ENCODE assay signal across 8 mouse cellular contexts in genomic region chr11:96345220-96345892, GRCm38 (mm10). TPM values are rescaled to one million over a fixed set of nuclear protein-coding genes. Genes with fewer than 3 reads are reported as not detected.
DNase-seq lines count a peak whose midpoint lies in the region; ATAC-seq lines count a peak whose summit lies in the region.

No protein-coding gene starts in this region.

- ATAC-seq in forebrain, embryonic 14.5 days, result no peak
- ATAC-seq in neural tube, embryonic 11.5 days (ENCODE audit: insufficient read depth, low FRiP score, low TSS enrichment), result no peak
- ATAC-seq in stomach, embryonic 16.5 days (ENCODE audit: insufficient read depth, low FRiP score), result no peak

- no peak overlapping the region for H3K27ac ChIP-seq in forebrain, embryonic 10.5 days
- H3K27ac ChIP-seq in forebrain, embryonic 14.5 days (ENCODE audit: low read depth, low read length), result no peak overlapping the region
- peak overlapping the region; percentile 100 for H3K27ac ChIP-seq in neural tube, embryonic 11.5 days (ENCODE audit: low read depth, low read length)
- peak overlapping the region; percentile 80 for H3K27ac ChIP-seq in limb, embryonic 10.5 days
- H3K27ac ChIP-seq in stomach, embryonic 16.5 days (ENCODE audit: low read length), result peak overlapping the region; percentile 93

- H3K9me3 ChIP-seq in forebrain, embryonic 10.5 days, result no peaks in the 10 kb centered on the region
- H3K9me3 ChIP-seq in forebrain, embryonic 14.5 days (replicated peaks; ENCODE audit: control insufficient read depth, low read length), result no peaks in the 10 kb centered on the region
- H3K9me3 ChIP-seq in neural tube, embryonic 11.5 days (ENCODE audit: control insufficient read depth, low read length), result no peaks in the 10 kb centered on the region
- H3K9me3 ChIP-seq in limb, embryonic 10.5 days (replicated peaks), result no peaks in the 10 kb centered on the region
- no peaks in the 10 kb centered on the region for H3K9me3 ChIP-seq in stomach, embryonic 16.5 days (replicated peaks; ENCODE audit: control insufficient read depth, low read length)

- H3K4me3 ChIP-seq in forebrain, embryonic 10.5 days, result peak overlapping the region; percentile 22; the same call in 1 of the 2 replicates
- no peak overlapping the region for H3K4me3 ChIP-seq in forebrain, embryonic 14.5 days (ENCODE audit: low read depth, low read length)
- peak overlapping the region; percentile 41 for H3K4me3 ChIP-seq in neural tube, embryonic 11.5 days (ENCODE audit: low read depth, low read length)
- H3K4me3 ChIP-seq in limb, embryonic 10.5 days, result peak overlapping the region; percentile 55
- peak overlapping the region; percentile 37 for H3K4me3 ChIP-seq in stomach, embryonic 16.5 days (replicated peaks; ENCODE audit: low read length)

- 1% methylated on average over 39 of the region's 56 CpGs for WGBS in forebrain, embryonic 10.5 days
- under 1% methylated on average over 47 of the region's 56 CpGs for WGBS in forebrain, embryonic 14.5 days
- WGBS in neural tube, embryonic 11.5 days, result 1% methylated on average over 39 of the region's 56 CpGs
- 1% methylated on average over 37 of the region's 56 CpGs for WGBS in limb, embryonic 10.5 days
- 5% methylated on average over 38 of the region's 56 CpGs for WGBS in stomach, embryonic 16.5 days

- H3K4me2 ChIP-seq in forebrain, embryonic 14.5 days (ENCODE audit: low read length), result no peak overlapping the region
- H3K4me2 ChIP-seq in neural tube, embryonic 11.5 days (ENCODE audit: low read depth), result peak overlapping the region; percentile 100
- peak overlapping the region; percentile 59 for H3K4me2 ChIP-seq in stomach, embryonic 16.5 days (ENCODE audit: low read depth, low read length)

- peaks cover 19% of the 10 kb centered on the region for H3K4me1 ChIP-seq in forebrain, embryonic 10.5 days
- H3K4me1 ChIP-seq in forebrain, embryonic 14.5 days (ENCODE audit: control insufficient read depth, insufficient read depth, low read length), result no peaks in the 10 kb centered on the region
- H3K4me1 ChIP-seq in neural tube, embryonic 11.5 days (ENCODE audit: control insufficient read depth, insufficient read depth, low read length), result peaks cover 75% of the 10 kb centered on the region
- peaks cover 89% of the 10 kb centered on the region for H3K4me1 ChIP-seq in limb, embryonic 10.5 days
- H3K4me1 ChIP-seq in stomach, embryonic 16.5 days (ENCODE audit: control insufficient read depth, insufficient read depth, low read length), result peaks cover 49% of the 10 kb centered on the region

- H3K27me3 ChIP-seq in forebrain, embryonic 10.5 days (ENCODE audit: poor library complexity, severe bottlenecking), result peaks cover 100% of the 10 kb centered on the region
- peaks cover 95% of the 10 kb centered on the region for H3K27me3 ChIP-seq in forebrain, embryonic 14.5 days (replicated peaks; ENCODE audit: control insufficient read depth, insufficient read depth, low read length)
- H3K27me3 ChIP-seq in neural tube, embryonic 11.5 days (ENCODE audit: control insufficient read depth, insufficient read depth, low read length), result no peaks in the 10 kb centered on the region
- H3K27me3 ChIP-seq in limb, embryonic 10.5 days (ENCODE audit: low read depth, poor library complexity, severe bottlenecking), result peaks cover 96% of the 10 kb centered on the region
- peaks cover 37% of the 10 kb centered on the region for H3K27me3 ChIP-seq in stomach, embryonic 16.5 days (ENCODE audit: control insufficient read depth, insufficient read depth, low read length)

- no peak overlapping the region for H3K9ac ChIP-seq in forebrain, embryonic 14.5 days (ENCODE audit: low read length)
- peak overlapping the region; percentile 99 for H3K9ac ChIP-seq in neural tube, embryonic 11.5 days (ENCODE audit: low read length)
- peak overlapping the region; percentile 73 for H3K9ac ChIP-seq in stomach, embryonic 16.5 days (ENCODE audit: low read length)

- H3K36me3 ChIP-seq in forebrain, embryonic 10.5 days (replicated peaks), result no peaks in the 10 kb centered on the region
- H3K36me3 ChIP-seq in forebrain, embryonic 14.5 days (ENCODE audit: control insufficient read depth, insufficient read depth, low read length), result no peaks in the 10 kb centered on the region
- peaks cover 5% of the 10 kb centered on the region for H3K36me3 ChIP-seq in neural tube, embryonic 11.5 days (ENCODE audit: control insufficient read depth, insufficient read depth, low read length)
- H3K36me3 ChIP-seq in limb, embryonic 10.5 days, result peaks cover 15% of the 10 kb centered on the region; the same call in 1 of the 2 replicates
- H3K36me3 ChIP-seq in stomach, embryonic 16.5 days (ENCODE audit: control insufficient read depth, insufficient read depth, low read length), result no peaks in the 10 kb centered on the region

- no peak for DNase-seq in forebrain, embryonic 10.5 days (ENCODE audit: extremely low spot score, low spot score)
- DNase-seq in forebrain, embryonic 14.5 days (ENCODE audit: low spot score), result no peak
- DNase-seq in neural tube, embryonic 11.5 days (ENCODE audit: low spot score), result peak; percentile 68
- no peak for DNase-seq in neural tube, embryonic 10.5 days (ENCODE audit: extremely low spot score, low spot score)
- peak; percentile 72 for DNase-seq in limb, embryonic 10.5 days (ENCODE audit: low spot score)
- DNase-seq in thymus, postnatal 14 days, result no peak
- DNase-seq in right cerebral cortex, postnatal 25 days, result no peak

RNA-seq across cellular contexts. Expression of gene Hoxb2, which starts 5.0 kb away (rescaled TPM):
- not detected in 2 replicates for polyA plus RNA-seq in forebrain, embryonic 10.5 days (2016; fragmentation: Nextera tagmentation; extraction: Ambion mirVana)
- polyA plus RNA-seq in forebrain, embryonic 14.5 days (2014; fragmentation: Nextera tagmentation; extraction: Ambion mirVana), result not detected in 2 replicates
- polyA plus RNA-seq in neural tube, embryonic 11.5 days (2014; fragmentation: Nextera tagmentation; extraction: Ambion mirVana), result 88.2 and 89.0 TPM in 2 replicates
- 11.3 and 13.5 TPM in 2 replicates for polyA plus RNA-seq in limb, embryonic 10.5 days (2016; fragmentation: Nextera tagmentation; extraction: Ambion mirVana)
- 9.1 and 11.5 TPM in 2 replicates for polyA plus RNA-seq in stomach, embryonic 16.5 days (2015; fragmentation: Nextera tagmentation; extraction: Ambion mirVana)

RNA-seq across cellular contexts. Expression of gene Hoxb1, which starts 20.2 kb away (rescaled TPM):
- 0.07 TPM in 1 of 2 replicates, not detected in the other for polyA plus RNA-seq in forebrain, embryonic 10.5 days (2016; fragmentation: Nextera tagmentation; extraction: Ambion mirVana)
- not detected in 2 replicates for polyA plus RNA-seq in forebrain, embryonic 14.5 days (2014; fragmentation: Nextera tagmentation; extraction: Ambion mirVana)
- polyA plus RNA-seq in neural tube, embryonic 11.5 days (2014; fragmentation: Nextera tagmentation; extraction: Ambion mirVana), result 15.7 and 17.2 TPM in 2 replicates
- polyA plus RNA-seq in limb, embryonic 10.5 days (2016; fragmentation: Nextera tagmentation; extraction: Ambion mirVana), result 0.78 and 0.83 TPM in 2 replicates
- polyA plus RNA-seq in stomach, embryonic 16.5 days (2015; fragmentation: Nextera tagmentation; extraction: Ambion mirVana), result 0.24 TPM in 1 of 2 replicates, not detected in the other

RNA-seq across cellular contexts. Expression of gene Hoxb3, which starts 22.2 kb away (rescaled TPM):
- polyA plus RNA-seq in forebrain, embryonic 10.5 days (2016; fragmentation: Nextera tagmentation; extraction: Ambion mirVana), result not detected in 2 replicates
- polyA plus RNA-seq in forebrain, embryonic 14.5 days (2014; fragmentation: Nextera tagmentation; extraction: Ambion mirVana), result not detected in 2 replicates
- 10.3 and 14.2 TPM in 2 replicates for polyA plus RNA-seq in neural tube, embryonic 11.5 days (2014; fragmentation: Nextera tagmentation; extraction: Ambion mirVana)
- 0.76 and 1.0 TPM in 2 replicates for polyA plus RNA-seq in limb, embryonic 10.5 days (2016; fragmentation: Nextera tagmentation; extraction: Ambion mirVana)
- polyA plus RNA-seq in stomach, embryonic 16.5 days (2015; fragmentation: Nextera tagmentation; extraction: Ambion mirVana), result 0.99 and 1.5 TPM in 2 replicates

RNA-seq across cellular contexts. Expression of gene Hoxb4, which starts 27.3 kb away (rescaled TPM):
- not detected in 2 replicates for polyA plus RNA-seq in forebrain, embryonic 10.5 days (2016; fragmentation: Nextera tagmentation; extraction: Ambion mirVana)
- not detected in 2 replicates for polyA plus RNA-seq in forebrain, embryonic 14.5 days (2014; fragmentation: Nextera tagmentation; extraction: Ambion mirVana)
- polyA plus RNA-seq in neural tube, embryonic 11.5 days (2014; fragmentation: Nextera tagmentation; extraction: Ambion mirVana), result 3.1 and 3.8 TPM in 2 replicates
- polyA plus RNA-seq in limb, embryonic 10.5 days (2016; fragmentation: Nextera tagmentation; extraction: Ambion mirVana), result 0.89 and 1.2 TPM in 2 replicates
- polyA plus RNA-seq in stomach, embryonic 16.5 days (2015; fragmentation: Nextera tagmentation; extraction: Ambion mirVana), result 2.2 and 2.7 TPM in 2 replicates

RNA-seq across cellular contexts. Expression of gene Hoxb5, which starts 42.2 kb away (rescaled TPM):
- not detected in 2 replicates for polyA plus RNA-seq in forebrain, embryonic 10.5 days (2016; fragmentation: Nextera tagmentation; extraction: Ambion mirVana)
- polyA plus RNA-seq in forebrain, embryonic 14.5 days (2014; fragmentation: Nextera tagmentation; extraction: Ambion mirVana), result 0.15 TPM in 1 of 2 replicates, not detected in the other
- 49.0 and 49.1 TPM in 2 replicates for polyA plus RNA-seq in neural tube, embryonic 11.5 days (2014; fragmentation: Nextera tagmentation; extraction: Ambion mirVana)
- polyA plus RNA-seq in limb, embryonic 10.5 days (2016; fragmentation: Nextera tagmentation; extraction: Ambion mirVana), result 5.5 and 5.9 TPM in 2 replicates
- polyA plus RNA-seq in stomach, embryonic 16.5 days (2015; fragmentation: Nextera tagmentation; extraction: Ambion mirVana), result 13.8 TPM in 2 replicates

Comparison
In these comparisons a context has a peak if more than half of its experiments do, and no peak if none do; other contexts are left out.
1. DNase-seq: peak in neural tube, embryonic 11.5 days (single experiment) and limb, embryonic 10.5 days (single experiment); none in forebrain, embryonic 10.5 days (single experiment), forebrain, embryonic 14.5 days (single experiment), neural tube, embryonic 10.5 days (single experiment), thymus, postnatal 14 days (single experiment) and right cerebral cortex, postnatal 25 days (single experiment).
2. H3K27ac ChIP-seq: peak in neural tube, embryonic 11.5 days (single experiment), limb, embryonic 10.5 days (single experiment) and stomach, embryonic 16.5 days (single experiment); none in forebrain, embryonic 10.5 days (single experiment) and forebrain, embryonic 14.5 days (single experiment).